Mouse (Mus musculus): ENCODE measurements at regions not wholly inside any gene's neighbourhood (a gene's known extent, or its start where the extent isn't known, plus 50 kb on each side); places are given as distances from the start of the nearest gene placed in this dataset.

DNA sequence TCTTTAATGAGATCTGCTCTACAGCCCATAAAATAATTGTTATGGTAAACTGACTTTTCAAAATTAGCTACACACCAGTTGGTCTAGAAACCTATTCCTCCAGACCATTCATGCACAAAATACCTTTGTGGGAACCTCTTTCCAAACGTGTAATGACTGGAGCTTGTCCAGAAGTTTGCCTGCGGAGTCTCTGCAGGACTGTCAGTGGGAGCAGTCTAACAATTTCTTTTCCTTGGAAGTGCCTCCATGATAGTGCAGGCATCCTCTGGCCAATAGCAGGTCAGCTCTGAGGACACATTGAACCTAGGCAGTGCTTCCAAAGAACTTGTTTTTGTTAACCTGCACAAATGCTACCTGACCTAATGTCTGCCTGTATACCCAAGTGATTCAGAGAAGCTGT is 932.3 kb downstream of the Pcdh9 start:
- DNase-seq (ENCODE audit: low spot score in 2 of 2) = no peak

DNA sequence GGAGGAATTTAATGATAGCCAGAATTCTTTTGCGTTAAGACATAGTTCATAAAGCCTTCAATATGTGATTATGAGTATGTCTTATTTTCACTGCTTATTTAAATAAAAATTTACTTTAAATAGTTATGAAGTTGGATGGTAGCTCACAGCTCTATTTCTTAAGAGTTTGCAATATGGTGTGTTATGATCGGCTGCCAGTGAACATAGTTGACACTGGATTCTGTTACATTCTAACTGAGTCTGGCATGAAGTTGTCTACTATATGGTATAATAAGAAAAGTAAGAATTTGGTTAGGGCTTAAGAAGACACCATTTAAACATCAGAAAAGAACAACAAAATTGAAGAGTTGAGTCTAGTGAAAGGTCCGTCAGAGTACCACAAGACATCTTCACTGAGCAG is 935.0 kb downstream of the Pcdh9 start:
- peak in 1 of 2 experiments; percentile 25 for DNase-seq (ENCODE audit: low spot score in 2 of 2)

DNA sequence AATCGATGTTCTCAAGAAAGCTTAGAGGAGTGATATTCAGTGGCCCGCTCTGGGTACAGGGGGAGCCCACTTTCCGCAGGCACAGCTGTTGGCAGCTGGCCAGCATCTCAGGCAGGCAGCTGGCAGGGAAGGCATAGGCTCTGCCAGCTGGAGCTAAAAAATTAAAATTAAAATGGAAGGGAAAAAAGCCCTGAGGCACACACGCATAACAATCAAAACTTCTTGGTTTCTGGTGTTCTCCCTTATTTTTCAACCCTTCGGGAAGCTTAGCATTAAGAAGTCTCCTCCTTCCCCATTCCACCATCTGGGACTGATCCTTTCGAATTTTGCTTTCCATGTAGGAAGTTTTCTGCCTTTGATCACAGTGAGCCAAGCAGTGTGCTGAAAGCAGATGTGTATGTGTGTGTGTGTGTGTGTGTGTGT is 982.8 kb downstream of the Pcdh9 start:
- peak; percentile 67 to 71 for DNase-seq (ENCODE audit: low spot score in 2 of 2)

DNA sequence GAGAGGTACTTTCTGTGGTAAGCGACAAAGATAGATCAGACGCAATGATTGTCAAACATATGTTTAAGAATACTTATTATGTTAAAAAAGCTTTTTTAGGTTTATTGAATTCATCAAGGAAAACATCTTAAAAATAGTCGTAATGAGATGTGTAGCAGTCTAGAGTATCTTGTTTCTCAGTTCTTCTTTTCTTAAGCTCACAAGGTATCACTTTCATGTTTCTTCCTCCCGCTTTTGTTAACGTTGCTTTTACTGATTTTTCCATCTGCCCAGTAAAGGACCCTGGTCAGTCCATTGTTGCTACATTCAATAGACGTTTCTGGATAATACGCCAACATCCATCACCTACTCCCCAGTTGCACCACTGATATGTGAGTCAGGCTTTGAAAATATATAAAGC is 1015.9 kb downstream of the Pcdh9 start:
- no peak for DNase-seq (ENCODE audit: low spot score in 2 of 2)

DNA sequence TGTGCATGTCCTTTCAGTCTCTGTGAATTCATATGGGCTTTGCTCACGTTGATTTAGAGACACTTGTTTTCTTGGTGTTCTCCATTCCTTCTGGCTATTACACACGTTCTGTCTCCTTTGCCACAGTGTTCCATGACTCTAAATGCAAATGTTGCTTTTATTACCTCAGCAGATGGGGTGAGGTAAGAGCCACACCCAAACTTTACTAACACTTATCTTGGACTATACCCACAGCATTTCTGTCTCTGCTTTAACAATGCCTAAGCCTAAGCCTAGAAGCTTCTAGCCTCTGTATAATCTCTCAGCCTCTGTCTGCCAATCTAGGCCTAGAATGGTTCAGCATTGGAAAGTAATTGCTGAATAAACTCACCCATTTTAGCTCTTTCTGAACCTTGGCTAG is 1024.0 kb downstream of the Pcdh9 start:
- DNase-seq (ENCODE audit: low spot score in 2 of 2) = no peak

DNA sequence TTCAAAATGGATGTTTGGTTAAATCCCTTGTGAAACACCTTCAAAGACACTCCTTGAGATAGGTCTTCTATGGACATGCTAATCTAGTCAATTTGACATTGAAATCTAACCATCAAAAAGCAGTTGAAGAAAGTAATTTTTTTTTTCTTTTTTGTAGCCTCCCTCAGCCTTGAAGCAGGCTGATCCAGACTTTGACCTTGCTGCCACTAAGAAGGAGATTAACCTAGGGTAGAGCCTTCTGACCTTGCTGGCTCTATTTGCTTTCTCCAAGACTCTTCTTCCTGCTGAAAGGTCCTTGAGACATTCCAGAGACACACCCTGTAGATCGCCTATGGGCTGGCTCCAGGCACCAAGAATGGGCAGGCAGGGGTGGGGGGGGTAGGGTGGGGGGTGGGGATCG is 1027.5 kb downstream of the Pcdh9 start:
- no peak for DNase-seq (ENCODE audit: low spot score in 2 of 2)

DNA sequence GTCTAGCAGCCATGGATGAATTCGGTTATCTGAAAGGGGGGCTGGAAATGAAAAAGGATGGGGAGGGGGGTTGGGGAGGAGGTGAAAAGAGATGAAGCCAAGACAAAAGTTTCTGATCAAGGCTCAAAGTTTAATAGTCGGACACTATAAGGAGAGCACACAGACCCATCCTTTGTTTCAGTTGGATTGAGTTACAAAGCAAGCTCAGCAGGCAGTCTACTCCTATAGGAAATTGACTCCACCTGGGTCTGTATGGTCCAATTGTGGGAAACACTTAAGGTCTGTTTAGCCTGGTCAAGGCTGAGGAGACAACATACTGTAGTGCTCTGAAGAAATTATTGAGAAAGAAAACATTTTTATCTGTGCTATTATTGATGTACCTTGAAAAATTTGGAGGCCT is 1029.8 kb downstream of the Pcdh9 start:
- DNase-seq (ENCODE audit: low spot score in 2 of 2) = no peak

DNA sequence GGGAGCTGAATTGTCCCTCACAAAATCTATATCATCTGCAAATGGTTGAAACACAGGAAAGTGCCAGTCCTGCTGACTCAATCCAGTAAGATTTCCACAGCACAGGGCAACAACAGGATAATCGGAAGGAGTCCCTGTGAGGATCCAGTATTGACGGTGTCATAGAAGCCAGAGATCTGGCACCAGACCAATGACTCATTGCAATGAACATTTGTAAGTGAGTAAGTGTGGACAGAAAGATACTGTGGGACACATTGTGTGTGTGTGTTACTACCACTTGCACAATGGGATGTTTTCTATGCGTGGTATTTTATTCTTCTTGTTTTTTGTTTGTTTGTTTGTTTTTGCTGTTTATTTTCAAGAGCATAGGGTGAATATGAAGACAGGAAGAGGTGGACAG is 1056.8 kb downstream of the Pcdh9 start:
- no peak for DNase-seq (ENCODE audit: low spot score in 2 of 2)

DNA sequence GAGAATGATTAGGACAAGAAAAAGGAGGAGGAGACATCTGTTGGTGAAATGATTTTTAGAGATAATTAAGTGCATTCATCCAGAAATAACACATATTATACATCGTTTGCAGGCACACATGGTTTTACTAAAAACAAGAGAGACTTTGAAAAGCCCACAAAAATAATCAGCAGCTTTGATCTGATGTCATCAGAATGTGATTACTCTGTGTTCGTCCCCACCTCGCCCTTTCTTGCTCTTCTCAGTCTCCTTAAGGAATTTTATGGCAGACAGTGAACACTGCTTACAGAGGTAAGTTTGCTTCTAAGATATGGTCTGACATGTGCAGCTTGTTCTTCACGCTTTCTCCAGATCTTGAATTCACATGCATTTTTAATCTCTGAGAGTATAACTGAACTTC is 1061.3 kb downstream of the Pcdh9 start:
- no peak for DNase-seq (ENCODE audit: low spot score in 2 of 2)

DNA sequence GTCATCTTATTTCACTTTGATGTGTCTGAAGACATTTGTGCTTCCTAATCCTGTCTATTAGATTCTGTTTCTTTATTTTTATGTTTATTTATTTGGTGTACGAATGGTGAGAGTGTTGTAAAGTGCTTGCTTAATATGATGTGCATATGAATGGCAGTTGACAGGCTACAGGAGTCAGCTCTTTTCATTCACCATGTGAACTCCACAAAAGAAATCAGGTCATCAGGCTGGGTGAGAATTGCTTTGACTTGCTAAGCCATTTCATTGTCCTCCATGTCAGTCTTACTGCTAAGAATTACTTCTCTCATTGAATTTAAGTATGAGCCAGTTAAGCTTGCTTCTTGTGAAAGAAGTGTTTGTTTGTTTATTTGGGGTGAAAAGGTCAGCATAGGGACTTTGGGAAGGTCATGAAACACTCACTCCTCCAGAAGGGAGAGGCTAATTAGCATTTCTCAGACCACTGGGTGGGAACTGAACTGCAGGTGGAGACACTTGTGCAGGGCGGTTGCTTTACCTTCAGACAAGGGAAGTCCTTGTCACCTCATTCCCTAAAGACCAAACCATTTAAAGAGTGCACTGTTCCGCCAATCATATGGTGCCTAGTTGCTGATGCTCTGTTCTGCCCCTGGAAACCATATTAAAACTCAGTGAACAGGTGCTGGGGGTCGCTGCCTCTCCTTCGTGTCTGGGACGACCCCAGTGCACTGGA is 1063.7 kb downstream of the Pcdh9 start:
- no peak for DNase-seq (ENCODE audit: low spot score in 2 of 2)

DNA sequence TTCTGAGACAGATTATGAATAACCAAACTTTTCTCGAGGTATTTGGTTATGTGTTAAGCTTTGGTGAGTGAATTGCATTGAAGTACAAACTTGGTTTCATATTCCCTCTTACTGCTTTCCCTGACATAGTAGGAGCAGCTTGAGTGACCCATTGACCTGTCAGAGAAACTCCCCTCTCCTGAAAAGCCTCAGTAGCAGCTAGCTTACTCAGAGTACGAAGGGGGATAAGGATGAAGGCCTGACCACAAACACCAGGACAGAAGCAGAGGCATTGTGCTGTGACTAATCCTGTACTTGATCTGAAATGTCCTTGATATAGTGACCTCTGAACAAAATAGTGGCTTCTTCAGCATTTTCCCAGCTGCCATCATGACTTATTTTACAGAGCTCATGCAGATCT is 1070.4 kb downstream of the Pcdh9 start:
- no peak for DNase-seq (ENCODE audit: low spot score in 2 of 2)
